Mouse (Mus musculus) CH12.LX (cell line): ENCODE data around the gene Kmt5b. TPM values are rescaled to one million over a fixed set of nuclear protein-coding genes. Genes with fewer than 3 reads are reported as not detected.

Experiments used
- DNase-seq: peaks from one replicate; pipeline ENCODE4 v3.0.0-alpha.2; 2013; ENCODE audit errors: extremely low read depth
- H3K27ac ChIP-seq: 2 replicates; pipeline ENCODE4 v1.5.1; 2012; ENCODE audit warnings: low read depth, mild to moderate bottlenecking, control low read depth, moderate library complexity; ENCODE audit not compliant: insufficient read depth
- H3K27me3 ChIP-seq: replicated peaks from 2 replicates; pipeline ENCODE3; 2012; ENCODE audit warnings: inconsistent platforms
- H3K36me3 ChIP-seq, 2 experiments: replicated peaks in 1 of 2; 2 replicates each; pipeline versions ENCODE3 to v1.6.1; 2012; ENCODE audit warnings: inconsistent platforms in 1 of 2, low read length in 1 of 2, mild to moderate bottlenecking in 1 of 2, mixed read lengths in 1 of 2, moderate library complexity in 1 of 2; ENCODE audit not compliant: control insufficient read depth in 1 of 2, insufficient read depth in 1 of 2
- H3K4me1 ChIP-seq, 2 experiments: 2 replicates each; pipeline ENCODE4 v1.6.1; 2012; ENCODE audit warnings: inconsistent platforms in 1 of 2, moderate library complexity in 1 of 2; ENCODE audit not compliant: insufficient read depth in 2 of 2, control insufficient read depth in 1 of 2
- H3K4me2 ChIP-seq: 2 replicates; pipeline ENCODE4 v1.6.1; 2012; ENCODE audit warnings: low read depth, mild to moderate bottlenecking, control low read depth; ENCODE audit not compliant: poor library complexity, insufficient read depth, severe bottlenecking
- H3K4me3 ChIP-seq, 3 experiments: fragments of 150-350 bp in 1 of 3; sonication (generic) in 1 of 3; replicated peaks in 1 of 3; 2 replicates each; pipeline versions ENCODE3 to v1.5.1; 2011 to 2012; ENCODE audit warnings: low read depth in 2 of 3, low read length in 2 of 3, mild to moderate bottlenecking in 2 of 3, moderate library complexity in 2 of 3, control low read depth in 1 of 3, improper control_type of control experiment in 1 of 3, inconsistent platforms in 1 of 3, mixed read lengths in 1 of 3; ENCODE audit not compliant: poor library complexity in 1 of 3
- H3K79me2 ChIP-seq: replicated peaks from 2 replicates; pipeline ENCODE4 v1.6.1; 2012; ENCODE audit warnings: mild to moderate bottlenecking, moderate library complexity; ENCODE audit not compliant: control insufficient read depth, poor library complexity, insufficient read depth, severe bottlenecking; ENCODE audit errors: extremely low read depth
- H3K9ac ChIP-seq: 2 replicates; pipeline ENCODE4 v1.6.1; 2012; ENCODE audit warnings: low read depth, mild to moderate bottlenecking, control low read depth, moderate library complexity; ENCODE audit not compliant: insufficient read depth
- H3K9me3 ChIP-seq: replicated peaks from 2 replicates; pipeline ENCODE3; 2012; ENCODE audit warnings: low read length, inconsistent platforms, mixed read lengths
- CHD2 ChIP-seq: IDR thresholded peaks from 2 replicates; pipeline ENCODE4 v1.6.1; 2011; ENCODE audit warnings: low read length, improper control_type of control experiment
- E2F4 ChIP-seq: IDR thresholded peaks from 2 replicates; pipeline ENCODE4 v1.6.1; 2011; ENCODE audit warnings: low read depth, low read length, improper control_type of control experiment; ENCODE audit not compliant: insufficient replicate concordance
- ELF1 ChIP-seq: IDR thresholded peaks from 2 replicates; pipeline ENCODE4 v1.6.1; 2014; ENCODE audit warnings: low read depth, mild to moderate bottlenecking, inconsistent platforms, low read length, improper control_type of control experiment
- EP300 ChIP-seq: IDR thresholded peaks from 2 replicates; pipeline ENCODE4 v1.6.1; 2011; ENCODE audit warnings: low read length, improper control_type of control experiment
- ETS1 ChIP-seq: conservative IDR thresholded peaks from 2 replicates; pipeline ENCODE4 v1.6.1; 2012; ENCODE audit warnings: low read depth, mild to moderate bottlenecking, inconsistent platforms, low read length, improper control_type of control experiment, moderate library complexity
- GABPA ChIP-seq: IDR thresholded peaks from 2 replicates; pipeline ENCODE4 v1.6.1; 2012; ENCODE audit warnings: low read depth, low read length, improper control_type of control experiment, inconsistent platforms; ENCODE audit not compliant: insufficient replicate concordance
- IRF4 ChIP-seq: IDR thresholded peaks from 2 replicates; pipeline ENCODE4 v1.6.1; 2014; ENCODE audit warnings: low read depth, mild to moderate bottlenecking, inconsistent platforms, low read length, improper control_type of control experiment
- JUND ChIP-seq: conservative IDR thresholded peaks from 2 replicates; pipeline ENCODE4 v1.6.1; 2011; ENCODE audit warnings: low read depth, low read length, improper control_type of control experiment
- KAT2A ChIP-seq: IDR thresholded peaks from 2 replicates; pipeline ENCODE4 v1.6.1; 2012; ENCODE audit warnings: low read length, improper control_type of control experiment, inconsistent platforms; ENCODE audit not compliant: insufficient replicate concordance
- MYC ChIP-seq: IDR thresholded peaks from 2 replicates; pipeline ENCODE4 v1.6.1; 2011; ENCODE audit warnings: low read depth, mild to moderate bottlenecking, improper control_type of control experiment, low read length
- NELFE ChIP-seq: IDR thresholded peaks from 2 replicates; pipeline ENCODE4 v1.6.1; 2011; ENCODE audit warnings: low read depth, low read length, improper control_type of control experiment
- PAX5 ChIP-seq: IDR thresholded peaks from 2 replicates; pipeline ENCODE4 v1.6.1; 2012; ENCODE audit warnings: low read length, inconsistent platforms, mixed read lengths
- POLR2AphosphoS2 ChIP-seq: IDR thresholded peaks from 2 replicates; pipeline ENCODE4 v1.6.1; 2011; ENCODE audit warnings: low read depth, low read length, improper control_type of control experiment
- RCOR1 ChIP-seq: conservative IDR thresholded peaks from 2 replicates; pipeline ENCODE4 v1.6.1; 2012; ENCODE audit warnings: low read depth, mild to moderate bottlenecking, inconsistent platforms, low read length, improper control_type of control experiment
- SMC3 ChIP-seq: IDR thresholded peaks from 2 replicates; pipeline ENCODE4 v1.6.1; 2011; ENCODE audit warnings: low read depth, low read length, improper control_type of control experiment
- TBP ChIP-seq: conservative IDR thresholded peaks from 2 replicates; pipeline ENCODE4 v1.6.1; 2011; ENCODE audit warnings: low read depth, low read length, improper control_type of control experiment
- TCF12 ChIP-seq: IDR thresholded peaks from 2 replicates; pipeline ENCODE4 v1.6.1; 2014; ENCODE audit warnings: low read depth, mild to moderate bottlenecking, inconsistent platforms, low read length, improper control_type of control experiment
- UBTF ChIP-seq: IDR thresholded peaks from 2 replicates; pipeline ENCODE4 v1.6.1; 2012; ENCODE audit warnings: low read depth, mild to moderate bottlenecking, inconsistent platforms, low read length, improper control_type of control experiment, moderate library complexity
- USF1 ChIP-seq: IDR thresholded peaks from 2 replicates; pipeline ENCODE4 v1.6.1; 2014; ENCODE audit warnings: low read depth, mild to moderate bottlenecking, inconsistent platforms, low read length, improper control_type of control experiment
- USF2 ChIP-seq: conservative IDR thresholded peaks from 2 replicates; pipeline ENCODE4 v1.6.1; 2011; ENCODE audit warnings: low read depth, low read length, improper control_type of control experiment
- ZC3H11A ChIP-seq: IDR thresholded peaks from 2 replicates; pipeline ENCODE4 v1.6.1; 2012; ENCODE audit warnings: low read depth, mild to moderate bottlenecking, inconsistent platforms, low read length, improper control_type of control experiment
- ZMIZ1 ChIP-seq: IDR thresholded peaks from 2 replicates; pipeline ENCODE4 v1.6.1; 2012; ENCODE audit warnings: low read depth, mild to moderate bottlenecking, inconsistent platforms, low read length, improper control_type of control experiment
- dilution Hi-C: fragments of 300-500 bp; cut with MboI; formaldehyde crosslinking; loops from 2 replicates; pipeline ENCODE4 v1.14.3; 2020; ENCODE audit warnings: low sequenced_read_pairs; ENCODE audit not compliant: extremely low pct_unique_long_range_greater_than_20kb, extremely low pct_ligation_motif_present
- in situ Hi-C: fragments of 300-500 bp; cut with MboI; formaldehyde crosslinking; loops from 3 replicates; pipeline ENCODE4 v1.14.3; 2019; ENCODE audit warnings: low sequenced_read_pairs, low pct_ligation_motif_present, low pct_unique_long_range_greater_than_20kb, mixed read lengths
- polyA plus RNA-seq: library from polyadenylated mRNA; unstranded; fragments of >175 nt; gene quantifications from 2 replicates; pipeline ENCODE4 v1.2.1, GENCODE M21; 2012; ENCODE audit warnings: low read depth; ENCODE audit not compliant: insufficient read length
- total RNA-seq, 2 experiments: library from RNA; depleted of rRNA; stranded (reverse); fragments of 300-350 nt in 1 of 2; fragments of >200 nt in 1 of 2; gene quantifications; 2 replicates each; pipeline ENCODE4 v1.2.3; 2012 to 2014

The Kmt5b gene
- total and polyA plus RNA-seq, 3 experiments = 10.9 to 16.6 (median 13.9) TPM

- Histone ChIP-seq H3K27ac (no peak overlapping the region), H3K79me2 (no peaks in the 10 kb centered on the region), H3K27me3 (no peaks in the 10 kb centered on the region), H3K9me3 (no peaks in the 10 kb centered on the region), H3K4me2 (no peak overlapping the region), H3K9ac (no peak overlapping the region), H3K4me3 (no peak overlapping the region), H3K36me3 (no peaks in the 10 kb centered on the region), H3K4me1 (peaks cover 2 to 8% of the 10 kb centered on the region in 2 experiments; a peak in 2 of 4 replicates)
- dilution Hi-C loops (no loop called here), in situ Hi-C loops (no loop called here)
- DNase-seq = no peak
- TF ChIP-seq CHD2 = no peak
- no peak for TF ChIP-seq ELF1
- no peak for TF ChIP-seq USF1
- no peak for TF ChIP-seq TCF12
- TF ChIP-seq POLR2AphosphoS2 = no peak
- no peak for TF ChIP-seq ZC3H11A
- no peak for TF ChIP-seq ZMIZ1
- TF ChIP-seq GABPA = no peak
- no peak for TF ChIP-seq MYC
- no peak for TF ChIP-seq JUND
- TF ChIP-seq TBP = no peak
Observed at GRCm38 (mm10) chr19:3831716-3832115, 64.5 kb downstream of the Kmt5b start.

DNA sequence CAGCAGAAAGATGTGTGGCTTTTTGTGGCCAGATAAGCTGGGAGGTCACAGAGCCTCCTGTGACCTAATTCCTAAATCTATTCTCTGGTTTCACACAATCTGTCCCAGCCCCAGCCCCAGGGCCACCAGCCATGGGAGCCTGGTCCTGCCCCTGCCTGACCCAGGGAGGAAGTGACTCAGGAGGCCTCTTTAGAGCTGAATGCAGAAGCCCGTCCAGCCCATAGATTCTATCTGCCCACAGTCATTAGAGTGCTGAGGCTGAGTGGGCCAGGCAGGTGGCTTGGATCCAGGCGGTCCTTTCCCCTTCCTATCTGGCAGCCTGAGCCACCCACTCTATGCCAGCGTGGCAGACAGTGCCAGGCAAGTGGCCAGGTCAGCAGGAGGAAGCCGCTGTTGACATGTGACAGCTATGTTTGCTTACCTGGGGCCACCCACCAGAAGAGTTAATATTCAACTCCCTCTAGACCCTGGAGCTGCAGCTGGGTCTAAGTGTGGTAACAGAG is 65.7 kb downstream of the Kmt5b start:
- Histone ChIP-seq H3K4me1 (peaks cover 2 to 8% of the 10 kb centered on the region in 2 experiments; a peak in 2 of 4 replicates), H3K9ac (no peak overlapping the region), H3K36me3 (no peaks in the 10 kb centered on the region), H3K4me2 (no peak overlapping the region), H3K27ac (no peak overlapping the region), H3K27me3 (peaks cover 2% of the 10 kb centered on the region), H3K4me3 (no peak overlapping the region), H3K79me2 (no peaks in the 10 kb centered on the region), H3K9me3 (no peaks in the 10 kb centered on the region)
- TF ChIP-seq GABPA = no peak
- TF ChIP-seq UBTF = no peak
- TF ChIP-seq ZMIZ1 = no peak
- no peak for TF ChIP-seq IRF4
- TF ChIP-seq E2F4 = no peak
- TF ChIP-seq CHD2 = no peak
- TF ChIP-seq POLR2AphosphoS2 = no peak
- no peak for TF ChIP-seq ETS1
- no peak for TF ChIP-seq RCOR1
- no peak for TF ChIP-seq TBP
- no peak for TF ChIP-seq USF1
- no peak for TF ChIP-seq NELFE
- no peak for TF ChIP-seq KAT2A
- no peak for TF ChIP-seq SMC3
- no peak for TF ChIP-seq JUND
- TF ChIP-seq EP300 = no peak
- no peak for TF ChIP-seq USF2
- TF ChIP-seq PAX5 = no peak
- no peak for DNase-seq
- in situ Hi-C loops (no loop called here), dilution Hi-C loops (no loop called here)
